Mouse (Mus musculus): ENCODE measurements at regions not wholly inside any gene's neighbourhood (a gene's known extent, or its start where the extent isn't known, plus 50 kb on each side); places are given as distances from the start of the nearest gene placed in this dataset.

GRCm38 (mm10) chr14:76911271-76911670, 125.3 kb upstream of the Ccdc122 start:
- 91% methylated on average over 5 of the region's 5 CpGs for WGBS
- Histone ChIP-seq H3K9me3 (ENCODE audit: control insufficient read depth, low read length) (no peaks in the 10 kb centered on the region), H3K4me3 (ENCODE audit: low read depth, low read length) (no peak overlapping the region), H3K4me1 (replicated peaks; ENCODE audit: control insufficient read depth, insufficient read depth, low read length) (no peaks in the 10 kb centered on the region), H3K36me3 (ENCODE audit: control insufficient read depth, insufficient read depth, low read length) (no peaks in the 10 kb centered on the region), H3K27me3 (ENCODE audit: control insufficient read depth, insufficient read depth, low read length) (no peaks in the 10 kb centered on the region), H3K27ac (ENCODE audit: low read depth, low read length) (no peak overlapping the region), H3K4me2 (replicated peaks; ENCODE audit: low read depth, low read length) (no peak overlapping the region), H3K9ac (ENCODE audit: low read depth, low read length) (no peak overlapping the region)
- ATAC-seq (ENCODE audit: low FRiP score) = no peak
- no peak for DNase-seq (ENCODE audit: low spot score)

- Histone ChIP-seq H3K9ac (ENCODE audit: low read depth, low read length) (no peak overlapping the region), H3K9me3 (ENCODE audit: control insufficient read depth, low read length) (no peaks in the 10 kb centered on the region), H3K4me2 (replicated peaks; ENCODE audit: low read depth, low read length) (no peak overlapping the region), H3K4me3 (ENCODE audit: low read depth, low read length) (no peak overlapping the region), H3K27ac (ENCODE audit: low read depth, low read length) (no peak overlapping the region), H3K4me1 (replicated peaks; ENCODE audit: control insufficient read depth, insufficient read depth, low read length) (no peaks in the 10 kb centered on the region), H3K36me3 (ENCODE audit: control insufficient read depth, insufficient read depth, low read length) (no peaks in the 10 kb centered on the region), H3K27me3 (ENCODE audit: control insufficient read depth, insufficient read depth, low read length) (no peaks in the 10 kb centered on the region)
- ATAC-seq (ENCODE audit: low FRiP score) (no peak), DNase-seq (ENCODE audit: low spot score) (no peak)
- 91% methylated on average over 5 of the region's 5 CpGs for WGBS
Measured at GRCm38 (mm10) chr14:76910186-76910585, 126.4 kb upstream of the Ccdc122 start.

- no peak overlapping the region for H3K9ac ChIP-seq (ENCODE audit: low read depth, low read length)
- 56% methylated on average over 5 of the region's 5 CpGs for WGBS
- H3K4me2 ChIP-seq (replicated peaks; ENCODE audit: low read depth, low read length) = no peak overlapping the region
- H3K27ac ChIP-seq (ENCODE audit: low read depth, low read length) = no peak overlapping the region
- no peaks in the 10 kb centered on the region for H3K9me3 ChIP-seq (ENCODE audit: control insufficient read depth, low read length)
- DNase-seq (ENCODE audit: low spot score) = no peak
- ATAC-seq (ENCODE audit: low FRiP score) = no peak
- no peaks in the 10 kb centered on the region for H3K4me1 ChIP-seq (replicated peaks; ENCODE audit: control insufficient read depth, insufficient read depth, low read length)
- no peak overlapping the region for H3K4me3 ChIP-seq (ENCODE audit: low read depth, low read length)
- H3K27me3 ChIP-seq (ENCODE audit: control insufficient read depth, insufficient read depth, low read length) = no peaks in the 10 kb centered on the region
- H3K36me3 ChIP-seq (ENCODE audit: control insufficient read depth, insufficient read depth, low read length) = no peaks in the 10 kb centered on the region
Measured at GRCm38 (mm10) chr14:76907941-76908340, 128.6 kb upstream of the Ccdc122 start.

- Histone ChIP-seq H3K4me2 (replicated peaks; ENCODE audit: low read depth, low read length) (no peak overlapping the region), H3K9ac (ENCODE audit: low read depth, low read length) (no peak overlapping the region), H3K9me3 (ENCODE audit: control insufficient read depth, low read length) (no peaks in the 10 kb centered on the region), H3K4me1 (replicated peaks; ENCODE audit: control insufficient read depth, insufficient read depth, low read length) (no peaks in the 10 kb centered on the region), H3K27ac (ENCODE audit: low read depth, low read length) (no peak overlapping the region), H3K36me3 (ENCODE audit: control insufficient read depth, insufficient read depth, low read length) (no peaks in the 10 kb centered on the region), H3K27me3 (ENCODE audit: control insufficient read depth, insufficient read depth, low read length) (no peaks in the 10 kb centered on the region), H3K4me3 (ENCODE audit: low read depth, low read length) (no peak overlapping the region)
- WGBS = 95% methylated on average over 1 of the region's 1 CpGs
- DNase-seq (ENCODE audit: low spot score) (no peak), ATAC-seq (ENCODE audit: low FRiP score) (no peak)
Measured at GRCm38 (mm10) chr14:76902962-76903757, 133.4 kb upstream of the Ccdc122 start.

- Histone ChIP-seq H3K4me2 (replicated peaks; ENCODE audit: low read depth, low read length) (no peak overlapping the region), H3K9ac (ENCODE audit: low read depth, low read length) (no peak overlapping the region), H3K27ac (ENCODE audit: low read depth, low read length) (no peak overlapping the region), H3K4me1 (replicated peaks; ENCODE audit: control insufficient read depth, insufficient read depth, low read length) (no peaks in the 10 kb centered on the region), H3K4me3 (ENCODE audit: low read depth, low read length) (no peak overlapping the region), H3K27me3 (ENCODE audit: control insufficient read depth, insufficient read depth, low read length) (no peaks in the 10 kb centered on the region), H3K9me3 (ENCODE audit: control insufficient read depth, low read length) (no peaks in the 10 kb centered on the region), H3K36me3 (ENCODE audit: control insufficient read depth, insufficient read depth, low read length) (no peaks in the 10 kb centered on the region)
- no peak for ATAC-seq (ENCODE audit: low FRiP score)
- WGBS = 91% methylated on average over 3 of the region's 3 CpGs
- no peak for DNase-seq (ENCODE audit: low spot score)
Measured at GRCm38 (mm10) chr14:76901490-76901889, 135.1 kb upstream of the Ccdc122 start.

- Histone ChIP-seq H3K4me2 (replicated peaks; ENCODE audit: low read depth, low read length) (no peak overlapping the region), H3K27ac (ENCODE audit: low read depth, low read length) (no peak overlapping the region), H3K4me3 (ENCODE audit: low read depth, low read length) (no peak overlapping the region), H3K27me3 (ENCODE audit: control insufficient read depth, insufficient read depth, low read length) (no peaks in the 10 kb centered on the region), H3K36me3 (ENCODE audit: control insufficient read depth, insufficient read depth, low read length) (no peaks in the 10 kb centered on the region), H3K9ac (ENCODE audit: low read depth, low read length) (no peak overlapping the region), H3K4me1 (replicated peaks; ENCODE audit: control insufficient read depth, insufficient read depth, low read length) (no peaks in the 10 kb centered on the region), H3K9me3 (ENCODE audit: control insufficient read depth, low read length) (no peaks in the 10 kb centered on the region)
- WGBS = 29% methylated on average over 3 of the region's 3 CpGs
- ATAC-seq (ENCODE audit: low FRiP score) = no peak
- DNase-seq (ENCODE audit: low spot score) = peak; percentile 16
Measured at GRCm38 (mm10) chr14:76899331-76899730, 137.2 kb upstream of the Ccdc122 start.

- H3K27me3 ChIP-seq (ENCODE audit: control insufficient read depth, insufficient read depth, low read length) = no peaks in the 10 kb centered on the region
- H3K9ac ChIP-seq (ENCODE audit: low read depth, low read length) = no peak overlapping the region
- 70% methylated on average over 3 of the region's 3 CpGs for WGBS
- ATAC-seq (ENCODE audit: low FRiP score) (no peak), DNase-seq (ENCODE audit: low spot score) (no peak)
- H3K4me2 ChIP-seq (replicated peaks; ENCODE audit: low read depth, low read length) = no peak overlapping the region
- H3K4me1 ChIP-seq (replicated peaks; ENCODE audit: control insufficient read depth, insufficient read depth, low read length) = peaks cover under 1% of the 10 kb centered on the region; the same call in 1 of the 2 replicates
- H3K27ac ChIP-seq (ENCODE audit: low read depth, low read length) = no peak overlapping the region
- H3K4me3 ChIP-seq (ENCODE audit: low read depth, low read length) = no peak overlapping the region
- no peaks in the 10 kb centered on the region for H3K9me3 ChIP-seq (ENCODE audit: control insufficient read depth, low read length)
- no peaks in the 10 kb centered on the region for H3K36me3 ChIP-seq (ENCODE audit: control insufficient read depth, insufficient read depth, low read length)
Measured at GRCm38 (mm10) chr14:76887708-76888107, 148.9 kb upstream of the Ccdc122 start.

- Histone ChIP-seq H3K4me1 (replicated peaks; ENCODE audit: control insufficient read depth, insufficient read depth, low read length) (peaks cover 3% of the 10 kb centered on the region), H3K27me3 (ENCODE audit: control insufficient read depth, insufficient read depth, low read length) (no peaks in the 10 kb centered on the region), H3K36me3 (ENCODE audit: control insufficient read depth, insufficient read depth, low read length) (no peaks in the 10 kb centered on the region), H3K9me3 (ENCODE audit: control insufficient read depth, low read length) (no peaks in the 10 kb centered on the region), H3K4me2 (replicated peaks; ENCODE audit: low read depth, low read length) (no peak overlapping the region), H3K27ac (ENCODE audit: low read depth, low read length) (no peak overlapping the region), H3K4me3 (ENCODE audit: low read depth, low read length) (no peak overlapping the region), H3K9ac (ENCODE audit: low read depth, low read length) (no peak overlapping the region)
- ATAC-seq (ENCODE audit: low FRiP score) = no peak
- 84% methylated on average over 3 of the region's 3 CpGs for WGBS
- no peak for DNase-seq (ENCODE audit: low spot score)
Measured at GRCm38 (mm10) chr14:76887201-76887600, 149.4 kb upstream of the Ccdc122 start.

- peak overlapping the region; percentile 39; the same call in 1 of the 2 replicates for H3K27ac ChIP-seq (ENCODE audit: low read depth, low read length)
Measured at GRCm38 (mm10) chr14:76883231-76883651, 153.3 kb upstream of the Ccdc122 start.

More at GRCm38 (mm10) chr14:76883231-76883651, 153.3 kb upstream of the Ccdc122 start:
- H3K27me3 ChIP-seq (ENCODE audit: control insufficient read depth, insufficient read depth, low read length) = no peaks in the 10 kb centered on the region
- no peaks in the 10 kb centered on the region for H3K36me3 ChIP-seq (ENCODE audit: control insufficient read depth, insufficient read depth, low read length)
- no peaks in the 10 kb centered on the region for H3K9me3 ChIP-seq (ENCODE audit: control insufficient read depth, low read length)
- WGBS = 31% methylated on average over 3 of the region's 3 CpGs
- ATAC-seq (ENCODE audit: low FRiP score) (peak; percentile 58; the same call in 1 of the 2 replicates), DNase-seq (ENCODE audit: low spot score) (no peak)
- H3K9ac ChIP-seq (ENCODE audit: low read depth, low read length) = no peak overlapping the region
- H3K4me2 ChIP-seq (replicated peaks; ENCODE audit: low read depth, low read length) = 0 out of 2 replicates have a peak overlapping the region, but pooled peaks have one; percentile 6
- H3K4me1 ChIP-seq (replicated peaks; ENCODE audit: control insufficient read depth, insufficient read depth, low read length) = peaks cover 3% of the 10 kb centered on the region
- no peak overlapping the region for H3K4me3 ChIP-seq (ENCODE audit: low read depth, low read length)
